16 mouse cellular contexts compared by ENCODE assay signal in genomic region chr3:84035728-84036364, GRCm38 (mm10). TPM values are rescaled to one million over a fixed set of nuclear protein-coding genes. Genes with fewer than 3 reads are reported as not detected.
DNase-seq lines count a peak whose midpoint lies in the region; ATAC-seq and TF ChIP-seq lines count a peak whose summit lies in the region.
"Had no signal": no experiment of that assay in that cellular context is flagged by ENCODE, and none has a peak within 500 bp of the region (broad histone marks: within the 10 kb centered on the region; RNA-seq: fewer than 3 reads in every experiment).

No protein-coding gene starts in this region.

- H3K9me3 ChIP-seq in forebrain, embryonic 13.5 days (replicated peaks), result no peaks in the 10 kb centered on the region
- no peaks in the 10 kb centered on the region for H3K9me3 ChIP-seq in forebrain, embryonic 10.5 days
- H3K9me3 ChIP-seq in erythroblast, embryonic 14.5 days (ENCODE audit: control insufficient read depth, low read length), result no peaks in the 10 kb centered on the region
- H3K9me3 ChIP-seq in liver, postnatal 0 days (ENCODE audit: low read length), result no peaks in the 10 kb centered on the region
- H3K9me3 ChIP-seq in midbrain, embryonic 15.5 days, result no peaks in the 10 kb centered on the region
- H3K9me3 ChIP-seq: embryonic facial prominence, embryonic 12.5 days; neural tube, embryonic 15.5 days had no signal

- no peak for DNase-seq in forebrain, embryonic 10.5 days (ENCODE audit: extremely low spot score, low spot score)
- peak; percentile 34 to 45 for DNase-seq in B cell, adult 2 months
- DNase-seq in liver, postnatal 0 days, result peak; percentile 42
- no peak for DNase-seq in urinary bladder, postnatal 36 days (ENCODE audit: low spot score in 2 of 2)
- no peak for DNase-seq in layer of hippocampus, adult 9-11 months
- DNase-seq: heart, adult 18-20 months; heart, postnatal 4 days; kidney, postnatal 10 days; lung, postnatal 14 days; thymus, postnatal 4 days had no signal

- ATAC-seq in forebrain, embryonic 13.5 days, result no peak
- peak; percentile 49 for ATAC-seq in liver, postnatal 0 days
- no peak for ATAC-seq in midbrain, embryonic 15.5 days (replicated peaks)
- ATAC-seq: midbrain, embryonic 16.5 days had no signal

- H3K9ac ChIP-seq in forebrain, embryonic 13.5 days, result no peak overlapping the region
- no peak overlapping the region for H3K9ac ChIP-seq in liver, postnatal 0 days (replicated peaks)
- no peak overlapping the region for H3K9ac ChIP-seq in midbrain, embryonic 15.5 days
- H3K9ac ChIP-seq: embryonic facial prominence, embryonic 12.5 days; neural tube, embryonic 15.5 days had no signal

- H3K4me1 ChIP-seq in forebrain, embryonic 13.5 days, result peaks cover 59% of the 10 kb centered on the region
- peaks cover 69% of the 10 kb centered on the region for H3K4me1 ChIP-seq in forebrain, embryonic 10.5 days
- H3K4me1 ChIP-seq in erythroblast, embryonic 14.5 days (ENCODE audit: control insufficient read depth), result peaks cover 79% of the 10 kb centered on the region
- H3K4me1 ChIP-seq in liver, postnatal 0 days (ENCODE audit: insufficient read depth), result peaks cover 55% of the 10 kb centered on the region
- H3K4me1 ChIP-seq in midbrain, embryonic 15.5 days, result peaks cover 58% of the 10 kb centered on the region

- peaks cover 37% of the 10 kb centered on the region for H3K36me3 ChIP-seq in forebrain, embryonic 13.5 days (ENCODE audit: poor library complexity, severe bottlenecking)
- H3K36me3 ChIP-seq in forebrain, embryonic 10.5 days (replicated peaks), result peaks cover 46% of the 10 kb centered on the region
- peaks cover 55% of the 10 kb centered on the region for H3K36me3 ChIP-seq in erythroblast, embryonic 14.5 days (ENCODE audit: control insufficient read depth)
- H3K36me3 ChIP-seq in liver, postnatal 0 days (replicated peaks; ENCODE audit: insufficient read depth, low read length), result peaks cover 19% of the 10 kb centered on the region; the same call in 1 of the 2 replicates
- no peaks in the 10 kb centered on the region for H3K36me3 ChIP-seq in midbrain, embryonic 15.5 days (replicated peaks)

- no peak for TF ChIP-seq CTCF in liver, postnatal 0 days (IDR thresholded peaks at IDR 0.05; ENCODE audit: low read depth)

- H3K4me3 ChIP-seq in forebrain, embryonic 13.5 days, result peak overlapping the region; percentile 12; the same call in 1 of the 2 replicates
- no peak overlapping the region for H3K4me3 ChIP-seq in forebrain, embryonic 10.5 days
- H3K4me3 ChIP-seq in erythroblast, embryonic 14.5 days (replicated peaks), result peak overlapping the region; percentile 82
- peak overlapping the region; percentile 5; the same call in 1 of the 2 replicates for H3K4me3 ChIP-seq in liver, postnatal 0 days (ENCODE audit: low read depth, low read length)
- H3K4me3 ChIP-seq in midbrain, embryonic 15.5 days, result no peak overlapping the region
- H3K4me3 ChIP-seq: embryonic facial prominence, embryonic 12.5 days; neural tube, embryonic 15.5 days had no signal

- H3K27ac ChIP-seq in forebrain, embryonic 13.5 days, result no peak overlapping the region
- no peak overlapping the region for H3K27ac ChIP-seq in forebrain, embryonic 10.5 days
- H3K27ac ChIP-seq in liver, postnatal 0 days (ENCODE audit: low read depth), result peak overlapping the region; percentile 64
- no peak overlapping the region for H3K27ac ChIP-seq in midbrain, embryonic 15.5 days
- H3K27ac ChIP-seq: embryonic facial prominence, embryonic 12.5 days; neural tube, embryonic 15.5 days had no signal

- peak overlapping the region; percentile 83 for H3K4me2 ChIP-seq in forebrain, embryonic 13.5 days
- H3K4me2 ChIP-seq in liver, postnatal 0 days (ENCODE audit: low read depth, low read length), result peak overlapping the region; percentile 51
- H3K4me2 ChIP-seq in midbrain, embryonic 15.5 days, result no peak overlapping the region
- H3K4me2 ChIP-seq: embryonic facial prominence, embryonic 12.5 days; neural tube, embryonic 15.5 days had no signal

- peak; percentile 95 for TF ChIP-seq EP300 in liver, postnatal 0 days (IDR thresholded peaks at IDR 0.05; ENCODE audit: low read depth)

- H3K27me3 ChIP-seq in forebrain, embryonic 13.5 days, result no peaks in the 10 kb centered on the region
- H3K27me3 ChIP-seq in forebrain, embryonic 10.5 days (ENCODE audit: poor library complexity, severe bottlenecking), result no peaks in the 10 kb centered on the region
- H3K27me3 ChIP-seq in erythroblast, embryonic 14.5 days (ENCODE audit: control insufficient read depth), result no peaks in the 10 kb centered on the region
- no peaks in the 10 kb centered on the region for H3K27me3 ChIP-seq in liver, postnatal 0 days (ENCODE audit: insufficient read depth, low read length)
- no peaks in the 10 kb centered on the region for H3K27me3 ChIP-seq in midbrain, embryonic 15.5 days (replicated peaks)
- H3K27me3 ChIP-seq: embryonic facial prominence, embryonic 12.5 days; neural tube, embryonic 15.5 days had no signal

- WGBS in forebrain, embryonic 13.5 days, result 89% methylated on average over 6 of the region's 6 CpGs
- 92% methylated on average over 6 of the region's 6 CpGs for WGBS in forebrain, embryonic 10.5 days
- WGBS in liver, postnatal 0 days (ENCODE audit: insufficient replicate concordance), result 43% methylated on average over 6 of the region's 6 CpGs
- WGBS in midbrain, embryonic 15.5 days, result 92% methylated on average over 6 of the region's 6 CpGs

RNA-seq across cellular contexts. Expression of gene Tmem131l, which starts 4.1 kb away (rescaled TPM):
- polyA plus RNA-seq in forebrain, embryonic 13.5 days (2015; fragmentation: Nextera tagmentation; extraction: Ambion mirVana), result 125 and 139 TPM in 2 replicates
- 64.6 and 74.8 TPM in 2 replicates for polyA plus RNA-seq in forebrain, embryonic 10.5 days (2016; fragmentation: Nextera tagmentation; extraction: Ambion mirVana)
- 9.3 and 10.8 TPM in 2 replicates for polyA plus RNA-seq in erythroblast, embryonic 14.5 days (2012)
- 19.1 and 20.2 TPM in 2 replicates for polyA plus RNA-seq in liver, postnatal 0 days (2015; fragmentation: Nextera tagmentation; extraction: Ambion mirVana)
- 70.7 and 72.8 TPM in 2 replicates for polyA plus RNA-seq in midbrain, embryonic 15.5 days (2015; fragmentation: Nextera tagmentation; extraction: Ambion mirVana)

Comparison
In these comparisons a context has a peak if more than half of its experiments do, and no peak if none do; other contexts are left out.
1. H3K4me3 ChIP-seq: peak in forebrain, embryonic 13.5 days (single experiment), erythroblast, embryonic 14.5 days (single experiment) and liver, postnatal 0 days (single experiment); none in forebrain, embryonic 10.5 days (single experiment) and midbrain, embryonic 15.5 days (single experiment).
2. DNase-seq: peak in B cell, adult 2 months (2 of 2) and liver, postnatal 0 days (single experiment); none in forebrain, embryonic 10.5 days (single experiment), urinary bladder, postnatal 36 days (0 of 2) and layer of hippocampus, adult 9-11 months (single experiment).